Mouse (Mus musculus): ENCODE measurements around the gene Rbfox3.

GRCm38 (mm10) chr11:118840992-118841391 lies 70.4 kb downstream of the Rbfox3 start:
- TF ChIP-seq CTCF (IDR thresholded peaks at IDR 0.05; ENCODE audit: low read depth) (no peak), EP300 (optimal IDR thresholded peaks at IDR 0.05) (no peak)

All from stomach, postnatal 0 days (tissue).